ENCODE assay signal across 14 mouse cellular contexts in the genomic region with DNA sequence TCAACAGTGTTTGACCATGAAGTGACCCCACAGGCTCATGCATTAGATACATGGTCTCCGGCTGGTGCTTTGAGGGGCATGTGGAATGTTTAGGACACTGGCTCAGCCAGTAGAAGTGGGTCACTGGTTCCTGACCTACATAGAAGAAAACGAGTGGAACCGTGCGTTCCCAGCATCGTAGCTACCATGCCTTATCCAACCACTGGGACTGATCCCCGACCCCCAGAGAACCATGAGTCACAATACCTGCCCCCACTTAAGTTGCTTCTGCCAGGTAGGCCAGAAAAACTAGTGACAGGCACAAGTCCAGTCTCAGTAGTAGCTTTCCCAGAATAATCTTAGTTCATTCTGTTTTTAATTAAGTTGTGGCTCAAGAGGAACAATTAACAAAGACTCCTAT.
"Had no signal": no experiment of that assay in that cellular context is flagged by ENCODE, and none has a peak within 500 bp of the region (broad histone marks: within the 10 kb centered on the region; RNA-seq: fewer than 3 reads in every experiment).

No protein-coding gene starts in this region.

- DNase-seq: kidney, adult 11 months; kidney, adult 9 months; kidney, postnatal 36 days; layer of hippocampus, adult 9-11 months; layer of hippocampus, postnatal 36 days; lung, postnatal 14 days; right cerebral cortex, postnatal 14 days had no signal

- ATAC-seq: liver, embryonic 12.5 days; midbrain, embryonic 13.5 days had no signal

- H3K4me2 ChIP-seq: liver, embryonic 12.5 days; lung, embryonic 15.5 days; midbrain, embryonic 13.5 days; neural tube, embryonic 15.5 days had no signal

- H3K9ac ChIP-seq: liver, embryonic 12.5 days; lung, embryonic 15.5 days; midbrain, embryonic 13.5 days; neural tube, embryonic 15.5 days had no signal

- H3K4me3 ChIP-seq: liver, embryonic 12.5 days; lung, embryonic 15.5 days; megakaryocyte, embryonic 14.5 days; midbrain, embryonic 13.5 days; neural tube, embryonic 15.5 days had no signal

- H3K9me3 ChIP-seq: liver, embryonic 12.5 days; lung, embryonic 15.5 days; midbrain, embryonic 13.5 days; neural tube, embryonic 15.5 days had no signal

- H3K27me3 ChIP-seq: liver, embryonic 12.5 days; lung, embryonic 15.5 days; midbrain, embryonic 13.5 days; neural tube, embryonic 15.5 days had no signal

- H3K27ac ChIP-seq: kidney, postnatal 0 days; liver, embryonic 12.5 days; lung, embryonic 15.5 days; macrophage; midbrain, embryonic 13.5 days; neural tube, embryonic 15.5 days had no signal

- H3K4me1 ChIP-seq: midbrain, embryonic 13.5 days had no signal

- H3K36me3 ChIP-seq: liver, embryonic 12.5 days; lung, embryonic 15.5 days; midbrain, embryonic 13.5 days; neural tube, embryonic 15.5 days had no signal
